Mouse (Mus musculus) MN1 (cell line): ENCODE data around the gene Abcg5.

Experiments
- DNase-seq: peaks from one replicate; pipeline ENCODE4 v3.0.0-alpha.2; 2016; ENCODE audit warnings: low spot score

The Abcg5 gene

GRCm38 (mm10) chr17:84644292-84645050 lies 38.3 kb downstream of the Abcg5 start:
- DNase-seq: no peak

- no peak for DNase-seq
Measured at GRCm38 (mm10) chr17:84642324-84642723, 40.5 kb downstream of the Abcg5 start.

GRCm38 (mm10) chr17:84641893-84642292 lies 40.9 kb downstream of the Abcg5 start:
- DNase-seq: no peak

DNA sequence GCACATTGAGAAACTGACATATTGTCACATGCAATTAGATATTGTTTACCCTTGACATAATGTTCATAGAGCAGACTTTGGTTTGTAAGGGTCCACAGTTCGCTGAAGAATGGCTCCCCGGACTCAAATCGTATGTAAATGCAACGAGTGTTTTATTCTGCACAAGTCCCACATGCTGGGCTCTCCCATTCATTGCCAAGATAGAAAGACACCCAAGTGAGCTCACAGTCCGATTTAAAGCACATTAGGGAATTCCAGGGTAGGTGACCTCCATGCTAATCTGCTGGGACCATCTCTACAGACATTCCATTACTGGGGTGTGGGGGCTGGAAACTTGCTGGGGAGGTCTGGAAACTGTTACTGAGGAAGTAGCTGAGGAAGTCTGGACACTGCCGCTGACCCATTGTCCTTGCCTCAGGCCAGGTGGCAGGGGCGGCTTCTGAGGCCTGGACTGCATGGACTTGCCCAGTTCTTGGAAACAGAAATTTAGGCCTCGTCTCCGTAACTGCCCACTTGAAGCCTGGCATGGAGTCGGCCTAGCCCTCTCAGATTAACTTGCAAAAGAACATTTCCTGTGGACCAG lies 42.9 kb downstream of the Abcg5 start:
- no peak for DNase-seq

- no peak for DNase-seq
Measured at GRCm38 (mm10) chr17:84637971-84638370, 44.8 kb downstream of the Abcg5 start.

DNA sequence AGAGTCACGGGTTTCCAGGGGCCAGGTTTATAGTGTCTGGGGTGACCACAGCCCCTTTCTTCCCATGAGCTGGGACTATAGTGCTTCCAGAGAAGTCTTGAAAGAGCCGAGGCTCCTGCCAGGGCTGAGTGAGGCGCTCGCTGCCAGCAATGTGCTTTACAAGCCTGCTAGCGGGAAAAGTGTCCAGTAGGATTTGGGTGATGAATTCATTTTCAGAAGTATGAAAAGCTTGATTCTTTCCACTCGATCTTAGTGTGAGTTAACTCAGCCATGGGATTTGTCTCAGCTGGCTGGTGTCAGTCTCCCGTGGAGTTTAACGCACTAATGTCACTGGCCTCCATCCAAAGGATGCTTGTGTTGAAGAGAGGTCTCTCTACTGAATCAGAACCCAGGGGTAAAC lies 46.5 kb downstream of the Abcg5 start:
- DNase-seq: no peak

- no peak for DNase-seq
Measured at GRCm38 (mm10) chr17:84633443-84633842, 49.4 kb downstream of the Abcg5 start.

DNA sequence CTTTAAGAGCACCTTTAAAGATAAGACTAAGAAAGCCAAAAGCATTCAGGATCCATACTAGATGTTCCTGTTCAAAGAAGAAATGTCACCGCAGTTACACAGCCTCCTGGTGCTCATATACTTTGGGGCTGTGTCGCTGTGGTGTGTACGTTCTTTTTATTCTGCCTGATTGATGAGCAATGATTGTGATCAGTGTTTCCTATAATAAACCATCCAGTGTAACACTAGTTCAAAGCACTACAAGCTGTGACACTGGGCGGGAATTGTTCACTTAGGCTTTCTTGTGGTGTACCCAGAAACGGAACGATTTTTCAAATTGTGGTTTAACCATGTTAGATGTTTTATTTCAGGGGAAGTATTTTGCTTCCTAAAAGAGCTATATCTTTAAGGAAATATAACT lies 51.0 kb downstream of the Abcg5 start:
- DNase-seq: no peak

DNA sequence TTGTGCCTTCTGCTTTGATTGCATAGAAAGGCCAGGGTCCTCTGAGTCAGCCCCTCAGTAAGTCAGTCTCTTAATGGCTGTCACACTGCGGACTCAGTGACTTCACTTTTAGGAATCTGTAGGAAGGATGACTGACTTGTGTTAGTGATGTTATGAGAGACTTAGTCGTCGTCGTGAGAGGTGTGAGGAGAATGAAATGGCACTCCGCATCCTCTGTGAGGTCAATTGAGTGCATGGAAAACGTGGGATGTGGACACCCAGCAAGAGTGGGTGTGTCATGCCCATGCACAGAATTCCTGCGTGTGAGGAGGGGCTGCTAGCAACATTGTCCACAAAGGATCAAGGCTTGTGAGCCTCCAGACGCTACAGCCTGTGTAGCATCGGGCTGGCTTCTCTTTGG lies 54.2 kb downstream of the Abcg5 start:
- DNase-seq: no peak

GRCm38 (mm10) chr17:84627721-84628120 lies 55.1 kb downstream of the Abcg5 start:
- no peak for DNase-seq

DNA sequence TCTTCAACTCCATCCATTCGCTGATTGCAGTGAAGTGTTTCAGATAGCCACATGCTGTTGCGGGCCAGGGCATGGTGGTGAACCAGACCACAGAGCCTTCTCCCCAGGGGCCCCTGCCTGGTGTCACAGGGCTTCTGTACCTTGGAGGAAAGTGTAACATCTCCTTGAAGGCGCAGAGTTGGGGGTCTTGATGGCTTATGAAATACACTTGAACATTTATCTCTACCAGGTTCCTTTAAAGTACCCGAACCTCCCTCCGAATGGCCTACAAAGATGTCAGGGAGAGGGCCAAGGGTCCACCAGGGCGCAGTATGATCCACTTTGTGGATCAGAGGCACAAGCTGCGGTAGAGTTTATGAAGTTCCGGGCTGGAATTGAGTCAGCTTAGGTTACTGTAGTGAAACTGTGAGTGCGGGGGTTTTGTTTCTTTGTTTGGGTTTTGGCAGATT lies 55.9 kb downstream of the Abcg5 start:
- peak; percentile 79 for DNase-seq

DNA sequence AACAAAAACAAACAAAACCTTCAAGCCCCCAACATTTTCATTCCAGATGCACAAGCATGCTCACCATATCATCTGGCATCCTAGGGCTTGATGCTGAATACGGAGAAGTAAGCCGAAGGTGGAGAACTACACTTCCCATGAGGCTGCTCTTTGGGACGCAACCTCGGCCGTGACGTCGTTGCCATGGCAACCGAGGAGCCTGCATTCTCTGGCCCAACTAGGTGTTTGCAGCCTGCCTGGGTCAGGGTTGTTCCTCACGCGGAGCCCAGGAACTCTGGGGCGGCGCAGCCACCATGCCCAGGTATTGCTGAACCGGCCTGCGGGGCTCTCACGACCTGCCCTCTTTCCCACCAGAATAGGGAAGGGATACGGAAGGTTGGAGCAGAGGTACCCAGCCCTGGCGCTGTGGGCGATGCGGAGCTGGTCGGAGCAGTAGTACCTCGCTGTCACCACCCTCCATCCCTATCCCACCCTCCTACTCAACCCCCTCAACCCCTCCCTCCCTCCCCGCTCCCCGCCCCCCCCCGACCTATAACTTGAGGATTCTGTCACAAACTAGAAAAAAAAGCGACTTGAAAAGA lies 56.4 kb downstream of the Abcg5 start, which contains the start of gene Dync2li1:
Gene Dync2li1 (plus strand): TSS at position 221 of the 581 bp plus-strand sequence.
- DNase-seq: peak; percentile 99

GRCm38 (mm10) chr17:84622873-84623272 lies 59.9 kb downstream of the Abcg5 start:
- no peak for DNase-seq

GRCm38 (mm10) chr17:84622028-84622427 lies 60.8 kb downstream of the Abcg5 start:
- no peak for DNase-seq

DNA sequence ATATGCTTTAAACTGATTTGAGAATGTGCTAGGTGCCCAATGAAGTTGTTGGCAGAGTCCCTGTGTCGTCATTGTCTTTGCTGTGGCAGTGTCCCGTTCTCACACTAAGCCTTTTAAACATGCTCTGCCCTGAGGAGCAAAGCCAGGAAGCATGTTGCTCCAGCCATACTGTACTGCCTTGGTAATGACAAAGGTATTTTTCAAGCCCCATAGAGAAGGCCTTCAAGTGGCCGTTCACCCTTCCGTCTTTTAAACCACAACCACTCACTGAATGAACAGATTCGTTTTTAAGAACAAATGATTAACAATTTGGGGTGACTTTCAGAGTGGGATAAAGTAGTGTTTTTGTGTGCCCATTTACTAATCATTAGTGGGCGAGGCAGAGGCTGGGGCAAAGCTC lies 61.6 kb downstream of the Abcg5 start:
- no peak for DNase-seq

- no peak for DNase-seq
Measured at GRCm38 (mm10) chr17:84620610-84621009, 62.2 kb downstream of the Abcg5 start.

GRCm38 (mm10) chr17:84620076-84620475 lies 62.7 kb downstream of the Abcg5 start:
- no peak for DNase-seq

DNA sequence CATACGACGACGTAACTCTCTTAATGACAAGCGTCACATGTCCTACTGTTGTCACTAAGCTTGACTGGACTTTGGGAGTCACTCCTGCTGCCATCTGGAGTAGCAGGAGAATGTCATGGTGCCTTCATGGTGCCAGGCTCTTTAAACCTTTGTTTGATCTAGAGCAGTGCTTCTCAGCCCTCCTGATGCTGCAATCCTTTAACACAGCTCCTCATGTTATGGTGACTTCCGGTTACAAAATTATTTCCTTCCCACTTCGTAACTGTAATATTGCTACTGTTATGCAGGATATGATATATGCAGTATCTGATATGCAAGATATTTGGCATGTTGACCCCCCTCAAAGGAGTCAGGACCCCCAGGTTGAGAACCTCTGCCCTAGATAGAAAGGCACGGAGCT lies 63.7 kb downstream of the Abcg5 start:
- DNase-seq: no peak

- DNase-seq: no peak
Measured at GRCm38 (mm10) chr17:84617953-84618352, 64.9 kb downstream of the Abcg5 start.

DNA sequence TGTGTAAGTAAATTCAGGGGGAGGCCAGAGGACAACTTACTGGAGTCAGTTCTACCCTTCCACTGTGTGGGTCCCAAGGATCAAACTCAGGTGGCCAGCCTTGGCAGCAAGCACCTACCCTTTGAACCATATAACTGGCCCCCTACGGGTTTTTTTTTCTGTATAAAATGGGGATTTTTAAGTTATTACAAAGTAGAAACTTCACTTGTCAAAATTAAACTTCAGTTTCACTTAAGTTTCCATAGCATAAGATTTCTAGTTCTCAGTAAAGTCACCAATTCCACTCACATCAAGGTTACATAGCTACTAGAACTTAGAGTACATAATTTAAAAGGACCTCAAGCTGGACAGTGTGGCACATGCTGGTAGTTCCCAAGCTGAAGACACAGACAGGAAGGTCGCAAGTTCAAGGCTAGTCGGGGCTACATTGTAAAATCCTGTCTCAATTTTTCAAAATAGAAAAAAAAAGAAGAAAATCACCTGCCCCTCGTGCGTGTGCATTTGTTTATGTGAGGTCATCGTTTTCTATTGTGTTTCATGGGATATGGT lies 66.2 kb downstream of the Abcg5 start:
- no peak for DNase-seq

GRCm38 (mm10) chr17:84615811-84616210 lies 67.0 kb downstream of the Abcg5 start:
- no peak for DNase-seq

DNA sequence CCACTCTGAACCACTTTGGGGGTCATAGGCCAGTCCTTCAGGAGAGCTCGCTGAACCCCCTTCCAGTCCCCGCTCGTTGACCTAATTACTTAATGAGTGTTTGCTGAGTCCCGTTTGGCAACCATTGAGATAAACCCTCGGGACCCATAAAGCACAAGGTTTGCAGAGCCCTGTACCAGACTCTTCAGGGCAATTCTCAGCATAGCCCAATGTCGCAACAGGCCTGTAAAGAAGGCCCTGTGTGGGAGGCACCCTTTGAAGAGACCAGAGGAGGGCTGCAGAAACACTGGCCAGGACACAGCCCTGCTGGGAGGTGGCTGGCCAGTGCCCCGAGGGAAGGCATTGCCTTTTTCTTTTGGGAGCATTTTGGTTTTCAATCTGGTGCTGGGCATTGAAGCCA lies 70.8 kb downstream of the Abcg5 start:
- peak; percentile 72 for DNase-seq

- DNase-seq: peak; percentile 35
Measured at GRCm38 (mm10) chr17:84611500-84611899, 71.3 kb downstream of the Abcg5 start.
